Mouse (Mus musculus): ENCODE measurements around the gene Drd5.

DNA sequence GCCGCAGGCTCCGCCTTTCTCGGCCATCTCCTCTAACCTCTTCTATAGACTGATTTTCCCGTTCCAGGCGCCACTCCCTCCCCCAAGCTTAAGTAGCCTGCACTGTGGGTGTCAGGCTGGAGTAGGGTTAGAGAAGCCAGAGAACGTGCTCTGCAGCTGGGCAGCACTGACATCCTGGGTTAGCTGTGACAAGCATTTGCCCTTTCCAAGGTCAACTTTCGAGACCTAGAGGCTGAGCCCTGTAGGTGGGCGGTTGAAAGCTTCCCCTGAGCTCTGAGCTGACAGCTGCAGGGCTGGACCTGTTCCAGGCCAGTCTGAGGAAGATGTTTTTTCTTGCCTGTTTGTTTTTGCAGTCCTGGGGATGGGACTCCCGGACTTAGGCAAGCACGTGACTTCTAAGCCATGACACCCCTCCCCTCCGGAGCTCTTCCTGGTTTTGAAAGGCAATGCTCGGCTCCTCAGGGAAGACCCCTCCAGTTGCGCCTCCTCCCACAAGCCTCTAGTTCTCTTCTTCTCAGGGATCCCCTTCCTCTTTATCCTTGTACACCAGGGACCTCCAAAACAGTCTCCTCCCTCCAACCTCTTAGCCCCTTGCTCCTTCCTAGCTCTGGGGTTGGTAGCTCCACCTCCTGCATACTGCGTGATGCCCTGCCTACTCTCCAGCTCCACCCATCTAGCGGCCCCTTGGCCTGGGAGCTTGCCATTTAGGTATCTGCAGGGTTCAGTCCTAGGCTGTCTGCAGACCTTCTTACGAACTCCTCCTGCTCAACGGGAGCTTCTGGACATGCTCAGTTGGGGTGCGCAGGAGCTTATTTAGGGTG is 47.7 kb downstream of the Drd5 start:
- TF ChIP-seq POLR2A (IDR thresholded peaks at IDR 0.05; ENCODE audit: borderline replicate concordance, low read depth, low read length) (no peak), CTCF (IDR thresholded peaks at IDR 0.05; ENCODE audit: low read depth, low read length) (no peak)

All from bone marrow macrophage, adult 2 months (primary cell).